Mouse (Mus musculus): Measurements from ENCODE around the gene Cit.
A peak's percentile ranks its signal among the peaks of the same experiment; 100 is the strongest.

Cit gene

DNA sequence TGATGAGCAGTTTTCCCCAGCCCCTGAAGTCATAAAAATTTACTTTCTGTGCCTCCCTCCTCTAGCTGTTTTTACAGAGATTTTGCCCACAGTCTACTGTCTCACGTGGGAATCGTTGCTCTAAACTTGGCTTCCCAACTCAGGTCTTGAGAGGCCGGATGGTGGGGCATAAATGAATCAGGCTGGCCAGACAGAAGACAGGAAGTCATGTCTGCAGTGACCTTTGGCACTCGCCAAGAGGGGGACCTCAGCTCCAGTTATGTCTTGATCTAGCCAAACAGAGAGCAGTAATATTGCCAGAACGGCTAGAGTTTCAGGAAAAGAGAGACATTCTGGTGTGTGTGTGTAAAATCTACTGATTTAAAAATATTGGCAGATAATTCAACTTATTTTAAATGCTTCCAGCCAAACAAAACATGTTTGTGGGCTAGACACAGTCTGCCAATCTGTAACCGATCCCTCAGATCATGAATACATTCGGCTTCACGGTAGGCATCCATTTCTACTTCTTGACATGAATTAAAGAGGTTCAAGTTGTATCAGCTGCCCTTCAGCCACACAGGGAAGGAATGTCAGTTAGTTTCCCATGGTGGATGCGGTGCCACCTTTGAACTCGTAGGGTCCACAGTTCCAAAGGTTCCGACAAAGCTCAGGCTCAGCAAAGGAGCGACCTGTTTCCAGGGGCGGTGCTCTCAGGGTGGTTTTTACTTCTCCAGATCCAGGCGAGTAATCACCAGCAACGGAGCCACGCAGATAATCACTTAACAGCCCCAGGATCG lies 5.4 kb downstream of the Cit start:
- DNase-seq (ENCODE audit: low read depth, low spot score), result no peak

DNA sequence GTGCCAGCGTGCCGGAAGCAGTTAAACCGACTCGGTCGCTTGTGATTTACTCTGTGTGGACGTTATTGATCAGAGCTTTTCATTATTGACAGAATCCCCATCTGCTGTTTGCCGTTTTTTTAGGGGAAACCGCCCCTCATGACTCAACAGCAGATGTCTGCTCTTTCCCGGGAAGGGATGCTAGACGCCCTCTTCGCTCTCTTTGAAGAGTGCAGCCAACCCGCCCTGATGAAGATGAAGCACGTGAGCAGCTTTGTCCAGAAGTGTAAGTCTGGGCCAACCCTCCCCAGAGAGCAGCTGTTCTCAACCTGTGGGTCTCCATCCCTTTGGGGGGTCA lies 5.9 kb downstream of the Cit start:
- no peak for DNase-seq (ENCODE audit: low read depth, low spot score)

- no peak for DNase-seq (ENCODE audit: low read depth, low spot score)
Measured at GRCm38 (mm10) chr5:115852431-115852830, 7.4 kb downstream of the Cit start.

- DNase-seq (ENCODE audit: low read depth, low spot score), result no peak
Measured at GRCm38 (mm10) chr5:115853691-115854090, 8.6 kb downstream of the Cit start.

- DNase-seq (ENCODE audit: low read depth, low spot score), result no peak
Measured at GRCm38 (mm10) chr5:115854370-115854769, 9.3 kb downstream of the Cit start.

GRCm38 (mm10) chr5:115858652-115859051 lies 13.6 kb downstream of the Cit start:
- no peak for DNase-seq (ENCODE audit: low read depth, low spot score)

GRCm38 (mm10) chr5:115859461-115859860 lies 14.4 kb downstream of the Cit start:
- no peak for DNase-seq (ENCODE audit: low read depth, low spot score)

DNA sequence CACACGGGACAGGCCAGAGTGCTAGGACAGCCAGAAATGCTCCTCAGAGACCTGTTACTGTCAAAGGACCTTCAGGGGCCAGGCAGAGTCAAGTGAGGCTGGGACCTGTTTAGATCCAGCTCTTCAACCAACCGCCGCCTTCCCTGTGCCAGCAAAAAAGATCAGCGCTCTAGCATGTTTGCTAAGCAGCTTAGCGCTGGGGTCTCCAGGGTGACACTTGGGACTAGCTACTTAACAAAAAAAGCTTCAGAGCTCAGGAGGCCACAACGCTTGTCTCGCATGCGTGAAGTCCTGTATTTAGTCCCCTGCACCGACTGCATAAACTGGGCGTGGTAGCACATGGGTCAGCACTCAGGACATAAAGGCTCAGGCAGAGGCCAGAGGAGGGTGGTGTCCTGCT lies 16.9 kb downstream of the Cit start:
- DNase-seq (ENCODE audit: low read depth, low spot score), result no peak

- no peak for DNase-seq (ENCODE audit: low read depth, low spot score)
Measured at GRCm38 (mm10) chr5:115862439-115862838, 17.4 kb downstream of the Cit start.

- no peak for DNase-seq (ENCODE audit: low read depth, low spot score)
Measured at GRCm38 (mm10) chr5:115866296-115866695, 21.2 kb downstream of the Cit start.

DNA sequence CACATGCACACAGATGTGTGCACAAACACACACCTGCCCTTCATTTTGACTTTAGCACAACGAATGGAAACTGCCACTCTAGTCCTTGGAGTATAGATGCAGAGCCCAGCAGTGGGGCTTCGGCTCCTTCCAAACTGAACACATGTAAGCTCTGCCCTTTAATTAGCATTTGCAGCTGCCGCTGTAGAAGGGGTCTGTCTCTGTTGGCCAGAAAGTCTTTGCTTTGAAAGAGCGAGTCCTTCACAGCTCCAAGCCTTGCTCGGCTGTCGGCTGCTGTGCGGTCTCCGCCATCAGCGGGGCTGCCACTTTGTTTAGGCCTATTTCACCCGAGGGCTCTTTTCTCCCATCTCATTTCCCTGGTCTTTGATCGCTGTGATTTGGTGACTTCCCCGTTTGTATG lies 23.5 kb downstream of the Cit start:
- no peak for DNase-seq (ENCODE audit: low read depth, low spot score)

DNA sequence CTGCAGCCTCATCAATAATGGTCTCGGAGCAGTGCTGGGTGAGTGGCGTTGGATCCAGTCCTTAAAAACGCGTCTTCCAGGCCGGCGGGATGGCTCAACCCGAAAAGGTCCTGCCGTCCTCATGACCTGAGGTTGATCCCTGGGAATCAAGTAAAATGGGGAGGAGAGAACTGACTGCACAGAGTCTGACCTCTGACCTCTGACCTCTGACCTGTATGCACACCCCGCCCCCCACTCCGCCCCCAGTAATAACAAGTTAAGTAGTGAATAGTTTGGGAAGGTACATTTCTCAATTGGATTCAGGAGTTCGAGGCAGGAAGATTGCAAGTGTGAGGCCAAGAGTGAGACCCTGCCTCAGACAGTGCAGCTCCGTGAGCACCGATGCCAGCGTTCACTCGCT lies 24.1 kb downstream of the Cit start:
- DNase-seq (ENCODE audit: low read depth, low spot score), result no peak

DNA sequence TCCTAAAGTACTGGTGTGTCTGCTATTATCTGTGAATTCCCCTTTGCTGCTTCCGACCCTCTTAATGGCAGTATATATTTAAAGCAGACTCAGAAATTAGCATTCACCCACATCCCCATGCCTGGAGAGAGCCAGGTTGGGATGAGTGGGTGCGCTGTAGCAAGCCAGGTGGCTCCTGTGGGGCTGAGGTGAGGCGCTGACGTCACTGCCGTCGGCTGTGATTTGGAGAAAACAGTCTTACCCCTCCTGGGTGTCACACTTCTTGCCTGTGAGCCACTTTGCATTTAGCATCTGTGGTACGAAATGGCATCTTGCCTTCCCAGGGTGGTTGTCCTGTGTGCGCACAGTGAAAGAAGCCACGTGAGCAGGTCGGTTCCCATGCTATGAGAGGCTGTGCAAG lies 26.1 kb downstream of the Cit start:
- DNase-seq (ENCODE audit: low read depth, low spot score), result peak; percentile 50

DNA sequence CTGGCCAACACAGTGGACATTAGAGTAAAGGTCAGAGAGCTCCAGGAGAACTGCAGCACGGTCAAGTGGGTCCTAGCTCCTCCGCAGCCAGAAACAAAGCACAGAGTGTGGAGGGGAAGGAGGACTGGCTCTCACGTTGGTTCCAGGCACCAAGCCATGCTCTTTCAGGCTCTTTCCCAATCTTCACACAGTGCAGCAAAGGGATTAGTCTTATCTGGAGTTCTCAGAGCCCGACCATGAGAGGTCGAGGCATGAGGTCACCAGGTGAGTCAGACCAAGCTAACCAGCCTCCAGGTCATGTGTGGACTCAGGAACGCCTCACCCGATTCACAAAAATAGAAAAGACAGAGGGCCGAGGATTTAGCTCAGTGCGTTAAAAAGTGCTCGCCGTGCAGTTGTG lies 27.0 kb downstream of the Cit start:
- no peak for DNase-seq (ENCODE audit: low read depth, low spot score)

- no peak for DNase-seq (ENCODE audit: low read depth, low spot score)
Measured at GRCm38 (mm10) chr5:115872956-115873355, 27.9 kb downstream of the Cit start.

GRCm38 (mm10) chr5:115877425-115877824 lies 32.3 kb downstream of the Cit start:
- DNase-seq (ENCODE audit: low read depth, low spot score), result no peak

DNA sequence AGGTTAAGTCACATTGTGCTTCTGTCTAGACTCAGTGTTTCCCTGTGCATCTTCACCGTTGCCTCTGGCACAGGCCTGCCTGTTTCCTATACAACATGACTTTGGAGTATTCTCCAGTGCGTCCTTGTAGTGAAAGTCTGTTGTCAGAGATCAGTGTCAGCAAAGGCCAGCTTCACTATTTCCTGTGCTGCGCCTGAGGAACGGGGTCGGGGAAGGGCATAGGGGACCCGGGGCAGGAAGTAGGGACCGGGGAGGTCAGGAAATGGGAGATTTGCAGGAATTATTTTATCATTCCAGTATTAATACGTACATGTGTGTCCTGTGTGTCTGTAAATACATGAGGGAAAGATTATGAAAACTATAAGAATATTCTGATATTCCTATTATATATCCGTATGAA lies 37.1 kb downstream of the Cit start:
- DNase-seq (ENCODE audit: low read depth, low spot score), result no peak

- DNase-seq (ENCODE audit: low read depth, low spot score), result no peak
Measured at GRCm38 (mm10) chr5:115884429-115884828, 39.4 kb downstream of the Cit start.

- DNase-seq (ENCODE audit: low read depth, low spot score), result no peak
Measured at GRCm38 (mm10) chr5:115893772-115894171, 48.7 kb downstream of the Cit start.

GRCm38 (mm10) chr5:115897036-115897435 lies 52.0 kb downstream of the Cit start:
- no peak for DNase-seq (ENCODE audit: low read depth, low spot score)

- DNase-seq (ENCODE audit: low read depth, low spot score), result peak; percentile 59
Measured at GRCm38 (mm10) chr5:115907037-115908009, 62.2 kb downstream of the Cit start.

GRCm38 (mm10) chr5:115908251-115908650 lies 63.2 kb downstream of the Cit start:
- DNase-seq (ENCODE audit: low read depth, low spot score), result peak; percentile 71

DNA sequence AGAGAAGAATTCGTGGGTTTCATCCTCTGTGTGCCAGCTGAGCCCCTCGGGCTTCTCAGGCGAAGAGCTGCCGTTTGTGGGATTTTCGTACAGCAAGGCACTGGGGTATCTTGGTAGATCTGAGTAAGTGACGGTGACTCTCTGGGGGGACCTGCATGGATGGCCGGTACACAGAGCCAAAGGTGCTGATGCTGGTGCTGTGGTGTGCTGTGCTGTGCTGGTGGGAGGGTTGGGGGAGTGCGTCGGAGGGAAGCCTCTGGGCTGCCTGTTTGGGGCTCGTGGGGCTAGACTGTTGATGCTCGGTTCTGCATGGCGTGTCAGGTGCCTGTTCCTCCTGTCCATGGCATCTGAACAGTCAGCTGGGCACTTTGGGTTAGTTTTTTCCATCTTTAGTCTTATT lies 63.6 kb downstream of the Cit start:
- no peak for DNase-seq (ENCODE audit: low read depth, low spot score)
